Mouse (Mus musculus): ENCODE data around the gene Ppt2.

The Ppt2 gene

DNA sequence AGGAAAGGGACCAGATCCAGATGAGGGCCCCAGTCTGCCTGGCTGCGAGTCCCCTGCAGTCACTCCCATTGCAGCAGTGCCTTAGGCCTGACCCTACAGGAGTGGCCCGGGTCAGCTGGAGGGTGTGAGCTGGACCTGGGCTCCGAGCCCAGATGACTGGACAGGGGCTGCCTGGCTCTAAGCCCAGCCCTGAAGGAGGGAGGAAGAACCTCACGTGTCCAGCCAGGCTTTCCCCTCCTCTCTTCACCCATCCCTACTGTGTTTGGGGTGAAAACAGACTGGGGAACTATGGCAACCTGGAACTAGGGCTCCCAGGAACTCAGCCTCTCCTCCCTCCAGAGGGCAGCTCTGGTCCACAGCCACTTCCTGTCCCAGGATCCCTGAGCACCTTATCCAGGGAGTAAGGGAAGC lies 27.3 kb upstream of the Ppt2 start:
- DNase-seq: peak; percentile 37

DNA sequence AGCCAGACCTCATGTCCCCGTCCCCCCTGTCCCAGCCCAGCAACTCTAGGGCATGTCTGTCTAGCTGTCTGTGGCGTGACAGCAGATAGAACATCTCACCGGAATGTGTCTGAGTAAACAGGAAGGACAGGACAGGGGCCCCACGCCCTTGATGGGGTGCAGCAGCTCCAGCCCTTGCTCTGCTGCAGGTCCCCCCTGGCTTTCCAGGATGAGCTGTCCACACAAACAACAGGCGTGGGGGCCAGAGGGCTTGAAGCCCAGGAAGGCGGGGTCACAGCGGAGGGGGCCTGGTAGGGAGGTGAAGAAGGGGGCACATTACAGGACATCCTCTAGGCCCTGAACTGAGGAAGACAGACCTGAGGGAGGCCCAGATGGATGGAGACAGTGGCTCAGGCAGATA lies 26.9 kb upstream of the Ppt2 start:
- no peak for DNase-seq

DNA sequence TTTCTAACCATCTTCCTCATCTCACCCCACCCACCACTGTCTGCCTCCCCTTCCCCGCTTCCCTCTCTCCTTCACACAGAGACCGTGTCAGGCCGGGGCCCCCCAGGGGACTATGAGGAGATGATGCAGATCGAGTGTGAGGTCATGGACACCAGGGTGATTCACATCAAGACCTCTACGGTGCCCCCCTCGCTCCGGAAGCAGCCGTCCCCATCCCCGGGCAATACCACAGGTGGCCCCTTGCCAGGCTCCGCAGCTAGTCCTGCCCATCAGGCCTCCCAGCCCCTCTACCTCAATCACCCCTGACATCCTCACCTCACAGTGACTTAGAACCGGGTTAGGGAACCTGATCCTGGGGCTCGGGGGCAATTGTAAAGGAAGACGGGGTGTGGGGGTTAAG lies 26.1 kb upstream of the Ppt2 start:
- peak; percentile 34 for DNase-seq

DNA sequence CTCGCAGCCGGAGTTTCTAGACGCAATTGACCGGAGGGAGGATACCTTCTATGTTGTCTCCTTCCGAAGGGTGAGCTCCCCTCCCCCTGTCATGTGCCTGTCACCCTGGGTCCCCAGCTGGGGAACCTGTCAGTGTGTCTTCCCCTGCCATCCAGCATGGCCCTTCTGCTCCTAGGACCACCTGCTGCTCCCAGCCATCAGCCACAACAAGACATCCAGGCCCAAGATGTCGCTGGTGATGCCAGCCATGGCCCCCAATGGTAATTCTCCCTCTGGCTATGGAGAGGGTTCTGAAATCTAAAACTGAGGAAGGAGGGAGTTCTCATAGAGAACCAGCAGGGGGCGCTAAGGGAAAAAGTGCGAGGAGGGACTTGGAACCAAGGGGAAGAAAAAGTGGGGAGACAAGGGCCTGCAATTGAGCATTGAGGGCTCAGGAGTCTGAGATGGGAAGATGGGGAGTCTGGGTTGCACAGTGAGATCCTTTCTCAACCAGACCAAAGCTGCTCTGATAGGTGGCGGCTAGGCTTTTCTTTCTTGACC lies 25.5 kb upstream of the Ppt2 start:
- DNase-seq: peak; percentile 48

DNA sequence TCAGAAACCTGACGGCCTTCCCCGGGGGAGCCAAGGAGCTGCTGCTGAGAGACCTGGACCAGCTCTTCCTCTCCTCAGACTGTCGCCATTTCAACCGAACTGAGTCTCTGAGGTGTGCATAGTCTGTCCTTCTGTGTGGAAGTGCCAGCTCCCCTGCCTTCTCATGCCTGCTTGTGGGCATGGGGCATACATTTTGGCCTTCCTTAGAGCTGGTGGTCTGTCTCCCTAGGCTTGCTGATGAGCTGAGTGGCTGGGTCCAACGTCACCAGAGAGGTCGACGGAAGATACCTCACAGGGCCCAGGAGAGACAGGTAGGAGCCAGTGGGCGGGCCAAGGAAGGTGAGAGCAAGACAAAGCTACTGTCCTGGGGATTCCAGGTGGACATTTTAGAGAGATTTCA lies 24.7 kb upstream of the Ppt2 start:
- DNase-seq: no peak

DNA sequence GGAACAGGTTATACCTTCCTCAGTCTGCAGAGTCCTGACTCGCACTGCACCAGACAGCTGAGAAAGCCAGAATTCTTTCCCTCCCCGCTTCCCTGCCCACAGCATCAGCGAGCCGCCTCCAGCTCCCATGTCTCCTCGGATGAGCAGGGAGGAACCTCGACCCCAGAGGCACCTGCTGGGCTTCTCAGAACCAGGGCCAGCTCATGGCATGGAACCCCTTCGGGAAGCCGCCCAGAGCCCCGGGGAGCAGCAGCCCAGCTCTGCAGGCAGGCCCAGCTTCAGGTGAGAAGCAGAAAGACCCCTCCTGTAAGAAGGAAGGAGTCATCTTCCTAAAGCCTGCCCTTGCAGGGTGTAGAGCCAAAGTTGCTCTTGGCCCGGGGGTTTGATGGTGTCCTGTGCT lies 24.2 kb upstream of the Ppt2 start:
- DNase-seq: no peak

DNA sequence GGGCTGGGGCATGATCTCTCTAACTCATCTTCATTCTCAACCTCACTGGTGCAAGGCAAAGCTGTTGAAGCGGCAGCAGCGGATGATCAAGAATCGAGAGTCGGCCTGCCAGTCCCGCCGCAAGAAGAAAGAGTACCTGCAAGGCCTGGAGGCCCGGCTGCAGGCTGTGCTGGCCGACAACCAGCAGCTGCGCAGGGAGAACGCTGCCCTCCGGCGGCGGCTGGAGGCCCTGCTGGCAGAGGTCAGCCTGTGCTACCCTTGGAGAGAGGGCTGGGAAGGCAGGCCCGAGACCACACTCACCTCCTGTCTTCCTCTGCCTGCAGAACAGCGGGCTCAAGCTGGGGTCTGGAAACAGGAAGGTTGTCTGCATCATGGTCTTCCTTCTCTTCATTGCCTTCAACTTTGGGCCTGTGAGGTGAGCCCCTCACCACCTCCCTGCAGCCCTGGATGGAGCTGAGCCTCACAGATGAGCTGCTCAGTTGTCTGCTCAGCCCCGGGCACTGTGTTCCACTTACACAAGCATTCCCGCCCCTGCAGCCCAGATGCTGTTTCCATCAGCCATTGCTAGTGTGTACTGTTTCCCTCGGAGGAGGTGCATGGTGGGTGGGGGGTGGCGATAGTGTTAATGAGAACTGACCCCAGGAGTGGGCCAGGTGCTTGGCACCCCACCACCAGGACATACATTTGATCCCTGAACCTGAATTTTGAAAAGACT lies 23.4 kb upstream of the Ppt2 start:
- DNase-seq: no peak

DNA sequence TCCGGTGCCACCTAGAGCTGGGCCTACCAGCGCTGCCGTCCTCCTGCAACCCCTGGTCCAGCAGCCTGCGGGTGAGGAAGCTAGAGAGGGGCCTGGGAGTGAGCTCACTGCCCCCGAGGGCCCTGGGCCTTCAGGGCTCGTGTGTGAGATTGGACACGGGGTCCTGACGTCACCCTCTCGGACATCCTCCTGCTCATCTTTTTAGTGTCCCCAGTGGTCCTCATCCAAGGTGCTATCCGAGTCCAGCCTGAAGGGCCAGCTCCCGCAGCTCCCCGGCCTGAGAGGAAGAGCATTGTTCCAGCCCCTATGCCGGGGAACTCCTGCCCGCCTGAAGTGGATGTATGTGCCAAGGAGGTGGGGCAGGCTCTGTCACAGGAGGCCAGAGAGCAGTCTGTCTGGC lies 22.5 kb upstream of the Ppt2 start:
- DNase-seq: no peak

DNA sequence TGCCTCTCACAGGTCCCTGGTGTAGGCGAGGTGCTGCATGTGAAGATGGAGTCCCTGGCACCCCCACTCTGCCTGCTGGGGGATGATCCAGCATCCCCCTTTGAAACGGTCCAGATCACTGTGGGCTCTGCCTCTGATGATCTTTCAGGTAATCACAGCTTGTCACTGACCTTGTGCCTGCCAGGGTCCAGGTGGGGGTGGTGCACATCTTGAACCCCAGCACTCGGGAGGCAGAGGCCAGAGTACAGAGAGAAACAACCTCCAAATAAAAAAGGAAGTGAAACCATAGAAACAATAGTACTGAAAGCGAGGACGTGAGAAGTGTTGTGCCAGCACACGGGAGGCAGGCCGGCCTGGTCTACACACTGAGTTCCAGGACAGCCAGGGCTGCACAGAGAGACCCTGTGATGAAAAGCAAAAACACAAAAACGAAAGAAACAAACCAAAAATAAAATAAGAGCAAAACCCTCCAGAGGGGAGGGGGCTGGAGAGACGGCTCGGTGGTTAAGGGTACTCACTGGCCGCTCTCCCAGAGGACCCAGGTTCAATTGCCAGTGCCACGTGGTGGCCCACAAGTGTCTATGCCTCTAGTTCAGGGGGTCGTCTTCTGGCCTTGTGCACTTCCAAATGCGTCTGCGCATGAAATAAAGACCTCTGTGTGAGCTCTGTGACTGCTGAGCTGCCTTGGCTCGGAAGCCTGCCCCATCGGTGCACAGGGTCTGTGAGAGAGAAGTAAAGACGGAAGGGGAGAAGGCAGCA lies 21.0 kb upstream of the Ppt2 start:
- no peak for DNase-seq

DNA sequence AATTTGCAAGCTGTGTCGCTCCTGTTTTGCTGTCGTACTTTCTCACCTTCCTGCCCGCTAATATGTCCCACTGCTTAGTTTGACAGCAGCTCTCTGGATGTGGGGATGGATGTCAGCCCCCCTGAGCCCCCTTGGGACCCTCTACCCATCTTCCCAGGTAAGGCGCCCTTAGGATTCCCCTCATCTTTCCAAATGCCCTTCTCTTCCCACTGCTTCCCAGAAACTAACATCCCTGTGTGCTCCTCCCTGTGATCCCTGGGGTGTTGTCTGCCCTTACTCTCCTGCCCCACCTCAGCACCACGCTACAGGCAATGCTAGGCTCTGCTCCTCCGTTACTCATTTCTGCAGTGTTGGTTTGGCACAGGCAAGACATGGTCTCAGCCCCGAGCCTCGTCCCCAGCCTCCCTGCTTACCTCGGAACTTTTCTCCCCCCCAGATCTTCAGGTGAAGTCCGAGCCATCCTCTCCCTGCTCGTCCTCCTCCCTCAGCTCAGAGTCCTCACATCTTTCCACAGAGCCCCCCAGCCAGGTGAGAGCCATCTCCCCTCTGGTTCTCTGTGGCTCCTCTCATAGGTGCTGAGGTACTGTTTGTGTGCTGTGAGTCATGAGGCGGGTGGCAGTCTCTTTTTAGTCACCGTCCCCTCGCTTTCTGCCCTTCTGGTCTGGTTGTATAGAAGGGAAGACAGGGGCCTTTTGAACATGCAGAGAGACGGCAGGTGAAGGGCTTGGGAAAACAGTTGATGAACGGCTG lies 20.0 kb upstream of the Ppt2 start:
- DNase-seq: peak; percentile 30

DNA sequence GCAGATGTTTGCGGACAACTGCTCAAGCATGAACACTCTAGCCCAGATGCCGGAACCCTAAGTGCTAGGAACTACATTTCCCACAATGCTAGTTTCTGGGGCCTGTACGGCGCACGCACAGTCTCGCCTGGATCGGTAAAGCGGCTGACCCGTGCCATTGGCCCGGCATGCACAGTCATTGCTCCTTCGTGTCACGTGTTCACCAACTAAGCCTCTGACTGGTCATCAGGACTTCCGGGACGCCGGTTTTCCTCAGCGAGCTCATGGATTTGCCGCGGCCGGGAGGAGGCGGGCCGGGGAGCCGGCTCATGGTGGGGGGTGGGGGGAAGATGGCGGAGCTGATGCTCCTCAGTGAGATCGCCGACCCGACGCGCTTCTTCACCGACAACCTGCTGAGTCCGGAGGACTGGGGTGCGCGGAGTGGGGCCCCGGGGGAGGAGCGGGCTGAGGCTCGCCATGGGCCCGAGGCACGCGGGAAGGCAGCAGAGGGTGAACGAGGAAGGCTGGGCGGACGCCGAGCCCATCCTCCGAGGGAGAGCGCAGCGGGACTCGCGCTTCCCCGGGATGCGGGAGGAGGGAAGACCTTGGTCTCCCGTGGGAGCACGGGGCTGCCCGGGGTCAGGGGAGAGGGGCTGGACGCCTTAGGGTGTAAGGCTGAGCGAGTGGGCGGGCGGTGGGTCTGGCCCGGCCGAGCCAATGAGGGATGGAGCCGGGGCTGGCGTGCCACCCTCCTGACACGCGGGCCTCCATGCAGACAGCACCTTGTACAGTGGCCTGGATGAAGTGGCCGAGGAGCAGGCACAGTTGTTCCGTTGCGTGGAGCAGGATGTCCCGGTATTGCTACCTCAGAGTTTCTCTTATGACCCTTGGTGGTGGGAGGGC lies 18.8 kb upstream of the Ppt2 start, which contains the start of gene Atf6b:
Gene Atf6b, plus strand, starts transcription at position 241 of the 882 bp plus-strand sequence.
- DNase-seq: peak; percentile 94

DNA sequence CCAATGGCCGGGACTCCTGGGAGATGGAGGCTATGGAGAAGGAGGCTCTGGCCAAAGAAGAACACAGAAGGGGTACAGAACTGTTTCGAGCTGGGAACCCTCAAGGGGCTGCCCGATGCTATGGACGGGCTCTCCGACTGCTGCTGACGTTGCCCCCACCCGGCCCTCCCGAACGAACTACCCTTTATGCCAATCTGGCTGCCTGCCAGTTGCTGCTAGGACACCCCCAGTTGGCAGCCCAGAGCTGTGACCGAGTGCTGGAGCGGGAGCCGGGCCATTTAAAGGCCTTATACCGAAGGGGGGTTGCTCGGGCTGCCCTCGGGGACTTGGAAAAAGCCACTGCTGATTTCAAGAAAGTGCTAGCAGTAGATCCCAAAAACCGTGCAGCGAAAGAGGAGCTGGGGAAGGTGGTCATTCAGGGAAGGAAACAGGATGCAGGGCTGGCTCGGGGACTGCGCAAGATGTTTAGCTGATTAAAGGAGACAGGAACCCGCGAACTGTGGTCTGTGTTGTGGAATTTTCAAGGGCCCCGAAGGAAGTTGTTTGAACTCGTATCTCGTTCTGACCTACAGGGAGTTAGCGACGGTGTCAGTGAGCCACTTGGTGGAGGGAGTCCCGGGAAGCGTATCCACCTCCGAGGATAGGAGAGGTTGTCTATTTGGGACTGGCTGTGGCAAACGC lies 17.7 kb upstream of the Ppt2 start:
- DNase-seq: peak; percentile 60

DNA sequence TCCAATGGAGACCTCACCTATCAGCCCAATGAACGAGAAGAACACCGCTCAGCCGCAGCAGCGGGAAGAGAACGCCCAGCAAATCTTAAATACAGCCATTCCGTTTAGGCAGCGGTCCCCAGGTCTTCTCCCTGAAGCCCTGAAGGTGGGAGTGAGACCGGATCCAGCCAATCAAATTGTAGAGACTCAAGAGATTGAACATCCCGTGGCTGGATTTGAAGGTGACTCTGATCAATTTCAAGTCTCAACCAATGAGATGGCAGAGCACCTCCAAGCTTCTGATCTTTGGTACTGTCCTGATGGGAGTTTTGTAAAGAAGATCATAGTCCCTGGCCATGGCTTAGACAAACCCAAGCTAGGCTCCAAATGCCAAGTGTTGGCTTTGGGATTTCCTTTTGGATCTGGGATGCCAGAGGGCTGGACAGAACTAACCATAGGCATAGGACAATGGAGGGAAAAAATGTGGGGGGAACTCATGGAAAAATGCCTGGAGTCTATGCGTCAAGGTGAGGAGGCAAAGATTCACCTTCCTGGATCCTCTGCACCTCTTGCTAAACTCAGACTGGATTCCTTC lies 17.0 kb upstream of the Ppt2 start:
- DNase-seq: no peak

DNA sequence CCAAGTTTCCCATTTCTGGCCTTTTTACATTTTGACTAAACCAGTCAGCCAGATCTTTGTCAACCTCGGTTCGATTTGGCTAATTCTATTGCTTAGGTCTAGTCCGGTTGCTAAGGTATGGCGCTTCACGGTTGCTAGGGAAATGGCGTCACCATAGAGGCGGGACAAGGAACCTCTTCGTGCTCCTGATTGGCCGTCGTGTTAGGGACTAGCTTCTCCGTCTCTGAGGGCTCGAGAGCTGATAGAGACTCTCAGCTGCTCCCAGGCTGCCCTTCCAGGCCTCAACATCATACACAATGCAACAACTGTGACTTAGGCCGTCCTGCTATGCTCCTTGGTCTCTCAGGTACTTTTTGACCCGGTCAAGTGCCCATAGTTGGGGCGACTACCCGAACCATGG lies 16.3 kb upstream of the Ppt2 start, which contains the start of gene Fkbpl:
Gene Fkbpl, plus strand, starts transcription at position 157 of the 400 bp plus-strand sequence.
- peak; percentile 95 for DNase-seq

DNA sequence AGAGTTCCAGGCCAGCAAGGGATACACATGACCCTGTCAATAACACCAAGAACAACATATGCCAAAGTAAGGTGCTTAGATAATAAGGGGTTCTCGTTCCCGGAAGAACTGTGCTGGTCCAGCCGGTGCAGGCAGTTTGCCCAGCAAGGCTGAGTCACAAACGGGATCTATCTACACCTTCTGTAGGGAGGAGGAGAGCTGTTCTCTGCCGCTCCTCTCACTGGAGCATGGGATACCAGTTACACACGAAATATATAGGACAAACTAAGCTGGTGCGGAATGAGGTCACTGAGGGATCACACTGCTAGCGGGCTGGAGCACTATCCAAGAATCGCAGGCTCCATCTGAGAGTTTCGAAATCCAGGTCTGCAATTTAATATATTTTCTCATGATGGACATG lies 15.6 kb upstream of the Ppt2 start:
- DNase-seq: peak; percentile 61

DNA sequence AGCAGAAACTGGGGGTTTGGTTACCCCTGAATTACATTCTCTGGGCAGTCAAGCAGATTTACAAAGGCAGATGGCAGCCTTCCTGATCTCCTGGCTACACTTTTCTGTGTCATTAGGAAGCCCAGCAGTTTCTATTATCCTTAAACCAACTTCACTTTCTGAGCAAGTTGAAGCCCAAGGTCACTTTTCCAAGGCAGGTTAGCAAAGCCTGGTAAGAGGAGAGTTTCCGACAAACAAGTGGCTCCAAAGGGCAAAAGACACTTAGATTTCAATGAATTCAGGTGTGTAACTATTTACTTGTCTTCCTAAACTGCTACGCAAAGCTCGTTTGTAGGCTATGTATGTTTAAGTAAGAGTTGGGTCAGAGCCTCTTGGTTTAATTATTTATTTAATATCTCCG lies 15.1 kb upstream of the Ppt2 start:
- DNase-seq: no peak

DNA sequence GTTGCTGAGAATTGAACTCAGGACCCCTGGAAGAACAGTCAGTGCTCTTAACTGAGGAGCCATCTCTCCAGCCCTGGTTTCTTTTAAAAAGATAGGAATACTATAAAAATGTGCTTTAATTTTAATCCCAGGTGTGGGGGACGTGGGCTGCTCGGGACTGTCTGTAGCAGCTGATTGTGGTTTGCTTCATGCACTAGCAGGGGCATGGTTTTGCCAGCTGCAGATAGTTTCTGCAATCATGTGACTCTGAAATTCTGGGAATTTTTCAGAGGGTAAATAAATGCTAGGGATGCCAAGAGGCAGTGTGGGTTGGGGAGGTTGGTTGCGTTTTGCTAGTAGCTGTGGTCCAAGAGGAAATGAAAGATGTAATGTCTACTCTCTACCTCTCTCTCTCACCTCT lies 13.6 kb upstream of the Ppt2 start:
- DNase-seq: no peak

DNA sequence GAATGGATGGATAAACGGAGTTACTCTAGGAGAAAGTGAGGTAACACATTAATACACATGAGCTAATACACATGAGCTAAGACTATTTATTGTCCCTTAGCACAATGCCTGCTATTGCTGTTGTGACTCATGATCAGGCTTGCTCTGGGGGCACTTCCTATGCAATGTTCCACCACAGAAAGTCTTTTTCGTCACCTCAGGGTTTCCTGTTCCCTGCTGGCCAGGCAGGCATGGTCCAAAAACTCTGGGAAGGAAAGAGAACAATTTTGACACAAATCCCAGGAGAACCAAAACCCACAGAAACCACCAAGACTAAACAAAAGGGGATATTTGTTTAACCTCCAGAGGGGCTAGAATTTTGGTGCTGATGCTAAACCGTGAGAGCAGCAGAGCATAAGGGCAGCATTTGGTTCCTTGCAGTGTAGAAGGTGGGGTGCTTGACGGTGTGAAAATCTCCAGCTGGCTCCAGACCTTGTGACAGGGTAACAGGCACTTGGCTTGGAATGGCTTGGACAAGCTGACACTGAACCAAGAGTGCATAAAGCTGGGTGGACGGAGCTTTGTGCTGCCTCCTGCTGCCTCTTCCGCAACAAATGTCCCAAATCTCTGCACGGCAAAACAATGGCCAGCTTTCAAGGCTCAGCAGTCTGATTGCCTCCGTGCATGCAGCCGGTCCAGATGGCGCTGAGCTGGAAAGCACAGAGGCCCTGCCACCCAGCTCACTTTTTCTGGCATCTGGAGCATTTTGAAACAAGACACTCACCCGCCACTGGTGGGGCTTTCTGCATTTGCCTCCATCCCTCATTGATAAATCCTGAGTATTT lies 12.7 kb upstream of the Ppt2 start:
- peak; percentile 84 for DNase-seq

DNA sequence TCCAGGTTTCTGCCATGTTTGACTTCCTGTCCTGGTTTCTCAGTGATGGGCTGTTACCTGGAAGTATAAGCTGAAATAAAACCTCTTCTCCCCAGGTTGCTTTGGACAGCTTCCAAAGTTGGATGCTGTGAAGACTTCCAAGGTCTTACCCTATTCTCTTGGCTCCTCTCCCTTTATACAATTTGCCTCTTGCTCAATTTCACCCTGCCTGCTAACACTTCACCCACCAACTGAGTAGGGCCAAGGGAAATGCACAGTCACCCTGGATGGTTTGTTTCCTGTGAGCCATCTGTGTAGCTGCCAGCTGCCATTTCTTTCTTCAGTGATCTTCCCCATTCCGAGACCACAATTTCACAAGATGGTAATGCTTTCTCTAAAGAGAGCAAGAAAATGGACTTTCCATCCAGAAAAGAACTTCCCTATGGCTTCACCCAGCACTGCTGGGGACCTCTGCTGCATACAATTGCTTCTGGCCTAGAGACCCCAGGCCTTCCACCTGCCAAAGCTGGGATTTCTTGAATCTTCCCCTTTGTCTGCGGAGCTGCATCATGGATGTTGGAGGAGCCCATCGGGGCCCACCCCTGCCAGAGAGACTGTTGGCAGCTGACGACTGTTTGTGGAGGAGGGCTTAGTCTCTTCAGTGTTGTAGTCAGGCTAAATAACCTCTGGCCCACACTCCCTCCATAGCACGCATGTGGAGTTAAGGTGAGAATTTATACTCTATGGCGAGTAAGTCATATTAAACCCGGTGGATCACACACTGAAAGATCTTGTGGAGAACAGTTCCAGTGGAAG lies 11.3 kb upstream of the Ppt2 start:
- peak; percentile 38 for DNase-seq

DNA sequence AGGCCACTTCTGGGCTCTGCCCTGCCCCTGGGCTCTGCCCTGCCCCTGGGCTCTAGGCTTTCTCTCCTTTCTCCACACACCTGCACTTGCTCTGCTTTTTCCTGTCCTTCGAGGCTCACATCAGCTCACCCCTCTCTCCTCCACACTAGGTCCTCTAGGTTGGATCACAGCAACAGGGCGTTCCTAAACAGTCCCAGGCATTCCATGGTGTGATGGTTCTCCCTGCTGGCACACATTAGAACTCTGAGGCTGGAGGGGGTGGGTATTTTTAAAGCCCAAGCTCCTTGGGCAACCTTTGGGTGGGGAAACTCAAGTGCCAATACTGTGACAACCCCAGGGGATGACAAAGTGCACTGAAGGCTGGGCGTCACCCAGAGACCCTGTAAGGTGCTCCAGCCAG lies 9.1 kb upstream of the Ppt2 start:
- DNase-seq: no peak
